Mouse (Mus musculus) left cerebral cortex, adult 9 months (tissue): ENCODE results near the gene Cyp26c1.

ENCODE experiments used
- DNase-seq, 2 experiments: peaks; one replicate each; pipeline ENCODE4 v3.0.0; 2022; ENCODE audit warnings: low spot score in 2 of 2

The Cyp26c1 gene

DNA sequence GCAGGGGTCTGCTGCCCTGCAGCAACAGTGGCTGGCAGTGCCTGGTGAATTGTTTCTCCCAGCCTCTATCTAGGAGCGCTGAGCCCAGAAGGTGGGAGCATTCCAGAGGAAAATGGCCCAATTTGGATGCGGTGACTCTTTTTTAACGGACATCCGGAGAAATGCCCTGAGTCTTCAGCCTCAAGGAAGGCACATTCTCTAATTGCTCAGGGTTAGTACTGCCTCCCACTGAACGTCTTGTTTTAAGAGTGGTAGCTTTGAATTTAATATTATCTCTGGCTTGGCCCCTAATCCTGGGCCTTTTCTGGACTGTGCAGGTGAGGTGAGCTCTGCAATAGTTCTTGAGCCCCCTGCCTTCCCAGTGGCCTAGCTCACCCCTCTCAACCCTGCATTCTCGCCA, at the start of gene Cyp26c1:
TSS of gene Cyp26c1 (plus strand) at position 301 of the 400 bp plus-strand sequence.
- no peak for DNase-seq

DNA sequence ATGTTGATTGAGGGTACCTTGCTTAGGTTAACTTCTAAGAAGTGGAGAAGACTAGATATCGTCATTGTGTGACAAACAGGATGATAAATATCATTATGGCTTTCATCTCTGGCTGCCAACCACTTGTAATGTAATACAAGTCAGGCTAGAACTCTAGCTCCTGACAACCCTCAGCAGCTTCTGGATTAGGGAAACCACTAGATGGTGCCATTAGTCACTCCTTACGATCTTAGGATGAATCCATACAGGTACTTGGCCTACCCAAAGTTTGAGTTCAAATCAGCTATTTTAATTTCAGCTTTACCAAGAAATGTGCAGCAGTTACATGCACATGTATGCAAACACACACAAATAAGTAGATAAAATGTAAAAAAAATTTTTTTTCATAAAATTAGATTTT, 37.4 kb upstream of the Cyp26c1 start:
- no peak for DNase-seq

DNA sequence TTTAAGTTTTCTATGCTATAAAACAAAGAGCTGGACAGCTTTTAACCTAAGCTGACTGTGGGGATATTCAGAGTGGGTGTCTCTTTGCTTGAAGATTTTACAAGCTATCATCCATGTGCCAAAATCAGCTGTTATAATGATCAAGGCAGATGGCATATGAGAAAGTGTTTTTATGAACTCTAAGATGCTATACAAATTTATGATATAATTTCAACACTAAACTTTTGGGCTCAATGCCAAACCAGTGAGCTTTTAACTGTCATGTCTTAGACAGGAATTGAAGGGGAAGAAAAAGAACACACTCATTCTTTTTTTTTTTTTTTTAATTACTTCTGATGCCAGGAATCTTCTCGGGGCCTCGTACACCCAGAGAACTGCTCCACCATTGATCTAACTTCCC, 34.9 kb upstream of the Cyp26c1 start:
- DNase-seq, result no peak

DNA sequence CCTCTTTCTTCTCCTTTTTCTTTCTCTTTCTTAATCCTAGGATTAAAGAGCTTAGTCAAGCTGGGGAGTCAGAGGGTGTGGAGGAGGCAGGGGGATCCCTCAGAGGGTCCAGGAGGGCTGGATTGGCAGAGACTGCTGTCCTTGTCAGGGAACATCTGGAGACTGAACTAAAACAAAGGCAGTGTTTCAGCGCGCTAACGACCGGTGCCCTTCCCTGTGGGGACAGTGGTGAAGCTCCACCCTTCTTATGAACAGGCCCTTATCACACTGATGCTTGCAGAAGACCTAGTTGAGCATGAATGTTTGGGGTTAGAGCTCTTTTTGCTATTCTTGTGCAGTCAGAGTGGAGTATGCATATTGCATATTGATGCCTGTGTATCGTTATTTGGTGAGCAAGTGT, 31.4 kb upstream of the Cyp26c1 start:
- no peak for DNase-seq

DNA sequence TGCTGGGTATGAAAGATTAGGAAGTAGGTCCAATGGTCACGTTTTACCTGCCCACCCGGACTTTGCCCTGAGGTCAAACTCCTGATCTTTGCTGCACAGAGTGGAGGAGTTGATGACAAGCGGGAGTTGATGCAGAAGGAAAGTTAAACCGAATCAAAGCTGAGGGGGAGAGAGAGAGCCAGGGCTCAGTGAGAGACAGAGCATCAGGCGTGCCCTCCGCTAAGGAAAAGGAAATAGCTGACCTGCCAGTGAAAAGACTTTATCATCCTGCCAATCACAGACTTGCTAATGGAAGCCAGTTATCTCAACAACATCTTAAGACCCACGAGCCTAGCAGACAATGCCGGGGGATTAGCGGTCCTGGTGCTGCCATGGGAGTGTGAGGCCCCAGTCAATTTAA, 28.9 kb upstream of the Cyp26c1 start:
- no peak for DNase-seq

DNA sequence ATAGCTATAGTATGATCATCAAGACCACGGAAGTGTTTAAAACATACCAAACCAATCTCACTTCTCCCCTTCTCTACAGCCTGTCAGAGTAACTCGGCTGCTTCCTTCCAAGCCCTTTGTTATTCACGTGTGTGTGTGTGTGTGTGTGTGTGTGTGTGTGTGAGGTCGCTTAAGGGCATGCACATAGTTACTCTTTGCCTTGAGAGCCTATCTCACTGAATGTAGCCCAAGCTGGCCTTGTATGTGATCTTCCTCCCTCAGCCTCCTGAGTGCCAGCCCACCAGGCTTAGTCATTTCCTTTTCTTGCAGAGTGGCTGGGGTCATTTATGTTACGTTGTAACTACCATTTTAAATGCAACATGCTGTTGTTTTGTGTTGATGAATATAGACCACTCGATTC, 20.1 kb upstream of the Cyp26c1 start:
- no peak for DNase-seq

DNA sequence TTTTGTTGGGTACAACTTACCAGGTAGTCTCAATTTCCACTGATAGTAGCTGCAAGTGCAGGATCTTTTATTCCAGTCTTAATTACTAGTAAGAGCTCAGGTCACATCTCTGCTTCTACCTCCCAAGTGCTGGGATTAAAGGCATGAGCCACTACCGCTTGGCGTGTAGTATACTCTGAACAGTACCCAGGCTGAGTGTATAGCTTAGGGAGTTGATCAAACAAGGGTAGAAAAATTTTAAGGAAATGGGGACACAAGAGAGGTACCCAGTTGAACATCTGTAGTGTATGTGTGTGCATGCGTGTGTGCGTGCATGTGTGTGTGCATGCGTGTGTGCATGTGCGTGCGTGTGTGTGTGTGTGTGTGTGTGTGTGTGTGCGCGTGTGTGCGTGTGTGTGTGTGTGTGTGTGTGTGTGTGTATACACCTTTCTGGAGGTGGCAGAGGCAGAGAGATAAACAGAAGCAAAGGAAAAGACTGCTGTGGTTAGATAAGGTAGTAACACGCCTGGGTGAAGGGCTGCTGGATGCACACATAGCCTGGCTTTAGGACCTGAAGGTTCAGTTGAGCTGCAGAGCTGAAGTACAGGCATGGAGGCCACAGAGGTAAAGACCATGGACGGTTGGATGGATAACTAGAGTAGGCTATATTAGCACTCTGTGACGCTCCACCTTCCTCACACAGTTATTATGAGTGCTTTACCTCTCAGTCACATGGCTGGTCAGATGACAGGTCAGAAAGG, 17.4 kb upstream of the Cyp26c1 start:
- DNase-seq, result no peak

DNA sequence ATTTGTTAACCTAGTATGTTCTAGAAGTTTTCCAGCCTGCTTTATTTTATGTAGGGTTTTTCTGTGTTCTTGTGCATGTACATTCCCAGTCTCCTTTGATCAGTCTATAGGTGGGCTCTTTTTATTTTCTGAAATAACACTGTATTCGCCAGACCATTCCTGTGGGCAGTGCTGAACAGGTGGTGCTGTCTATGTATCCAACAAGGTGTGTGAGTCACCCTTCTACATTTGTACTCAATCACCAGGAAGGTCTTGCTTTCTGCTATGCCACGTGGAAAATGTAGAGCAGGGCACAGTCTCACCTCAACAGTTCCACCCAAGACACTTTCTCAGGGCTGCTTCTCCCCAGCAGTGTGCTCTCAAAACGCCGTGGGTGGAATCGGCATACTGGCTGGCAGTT, 16.7 kb upstream of the Cyp26c1 start:
- DNase-seq, result no peak

DNA sequence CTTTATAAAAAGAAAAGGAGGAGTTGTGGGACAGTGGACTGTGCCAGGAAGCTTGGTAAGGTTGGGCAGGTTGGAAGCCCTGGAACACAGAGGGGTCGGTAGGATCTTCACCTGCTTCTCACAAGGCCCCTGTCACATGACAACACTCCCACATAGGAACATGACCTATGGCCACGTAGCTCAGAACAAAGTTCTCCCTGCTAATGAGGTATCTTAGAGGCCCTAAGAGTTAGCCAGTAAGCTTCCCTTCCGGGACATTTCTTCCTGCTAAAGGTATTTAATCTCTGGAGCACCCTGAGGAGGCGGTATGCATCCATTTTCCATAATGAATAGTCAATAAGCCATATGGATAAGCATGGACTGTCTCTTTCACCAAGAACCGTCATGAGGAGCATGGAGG, 15.9 kb upstream of the Cyp26c1 start:
- DNase-seq, result no peak

DNA sequence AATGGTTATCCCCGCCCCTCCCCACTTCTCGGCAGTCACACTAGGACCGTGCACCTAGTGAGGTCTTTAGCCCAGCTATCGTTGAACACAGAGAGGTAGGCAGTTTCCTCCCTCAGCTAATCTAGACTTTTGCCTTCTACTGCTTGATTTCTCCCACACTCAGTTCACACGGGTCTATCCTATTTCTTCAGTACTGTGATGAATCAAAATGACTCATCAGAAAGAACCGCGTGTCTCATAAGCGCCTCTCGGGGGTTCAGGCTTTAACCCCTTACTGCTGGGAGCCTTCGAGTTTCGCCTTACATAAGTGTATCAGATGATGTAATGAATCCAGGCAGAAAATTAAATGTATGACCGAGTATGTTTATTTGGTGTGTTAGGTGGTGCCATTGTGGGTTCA, 12.0 kb upstream of the Cyp26c1 start:
- DNase-seq, result no peak

DNA sequence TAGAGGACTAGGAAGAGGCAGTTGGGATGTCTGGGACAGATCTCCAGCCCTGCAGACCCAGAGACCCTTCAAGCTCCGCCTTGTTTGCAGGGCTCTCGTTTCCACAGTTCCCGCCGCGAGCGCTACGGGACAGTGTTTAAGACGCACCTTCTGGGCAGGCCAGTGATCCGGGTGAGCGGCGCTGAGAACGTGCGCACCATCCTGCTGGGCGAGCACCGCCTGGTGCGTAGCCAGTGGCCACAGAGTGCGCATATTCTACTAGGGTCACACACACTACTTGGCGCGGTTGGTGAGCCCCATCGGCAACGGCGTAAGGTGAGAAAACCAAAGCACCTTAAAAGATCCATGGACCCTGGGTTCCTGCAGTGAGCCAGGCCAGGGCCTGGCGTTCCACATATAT, 966 bp downstream of the Cyp26c1 start:
- DNase-seq, result no peak

DNA sequence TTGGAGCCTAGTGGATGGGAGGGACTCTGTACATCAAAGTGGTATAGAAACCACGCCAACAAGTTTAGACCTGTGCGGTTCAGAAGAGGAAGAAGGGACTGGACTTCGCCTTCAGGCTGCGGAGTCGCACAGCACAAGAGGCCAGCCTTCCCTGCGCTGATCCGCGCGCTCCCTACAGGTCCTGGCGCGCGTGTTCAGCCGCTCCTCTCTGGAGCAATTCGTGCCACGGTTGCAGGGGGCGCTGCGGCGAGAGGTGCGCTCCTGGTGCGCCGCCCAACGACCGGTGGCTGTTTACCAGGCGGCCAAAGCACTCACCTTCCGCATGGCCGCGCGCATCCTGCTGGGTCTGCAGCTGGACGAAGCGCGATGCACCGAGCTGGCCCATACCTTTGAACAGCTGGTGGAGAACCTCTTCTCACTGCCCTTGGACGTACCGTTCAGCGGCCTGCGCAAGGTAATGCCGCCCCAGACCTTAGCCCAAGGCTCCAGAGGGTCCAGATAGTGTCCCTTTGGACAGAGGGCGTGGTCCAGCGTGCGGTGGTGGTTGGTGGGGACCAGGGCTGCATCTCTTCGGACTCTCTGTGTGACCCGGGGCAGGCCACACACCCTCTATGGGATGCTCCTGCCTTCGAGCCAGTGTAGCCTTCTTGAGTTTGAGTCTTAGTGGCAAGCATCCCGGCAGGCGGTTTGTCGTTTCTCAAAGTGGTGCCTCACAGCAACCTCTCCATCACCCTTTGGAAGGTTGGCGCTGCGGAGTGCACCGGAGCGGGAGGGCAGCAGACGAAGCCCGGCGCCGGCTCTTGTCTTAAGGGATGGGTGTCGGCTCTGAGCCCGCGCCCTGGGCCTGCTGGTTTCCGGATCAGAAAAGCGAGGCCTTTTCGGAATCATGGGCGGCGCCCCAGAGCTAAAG, 1.8 kb downstream of the Cyp26c1 start:
- DNase-seq, result no peak

DNA sequence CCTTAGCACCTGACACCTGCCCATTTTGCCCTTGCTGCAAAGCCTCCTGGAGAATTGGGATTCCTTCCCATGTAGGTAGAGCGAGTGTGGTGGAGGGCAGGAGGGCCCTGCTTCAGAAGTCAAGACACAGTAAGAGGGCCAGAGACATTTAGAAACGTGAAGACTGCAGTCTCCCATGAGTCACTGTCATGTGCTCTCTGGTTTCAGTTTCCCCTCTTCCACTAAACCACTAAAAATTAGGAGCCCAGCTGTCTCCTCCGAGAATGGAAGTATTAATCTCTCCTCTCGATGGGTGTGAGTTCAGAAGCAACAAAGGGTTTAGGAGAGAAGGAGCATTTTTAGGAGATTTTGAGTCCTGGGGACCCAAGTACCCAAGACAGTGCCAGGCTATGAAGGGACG, 4.1 kb downstream of the Cyp26c1 start:
- DNase-seq, result no peak

DNA sequence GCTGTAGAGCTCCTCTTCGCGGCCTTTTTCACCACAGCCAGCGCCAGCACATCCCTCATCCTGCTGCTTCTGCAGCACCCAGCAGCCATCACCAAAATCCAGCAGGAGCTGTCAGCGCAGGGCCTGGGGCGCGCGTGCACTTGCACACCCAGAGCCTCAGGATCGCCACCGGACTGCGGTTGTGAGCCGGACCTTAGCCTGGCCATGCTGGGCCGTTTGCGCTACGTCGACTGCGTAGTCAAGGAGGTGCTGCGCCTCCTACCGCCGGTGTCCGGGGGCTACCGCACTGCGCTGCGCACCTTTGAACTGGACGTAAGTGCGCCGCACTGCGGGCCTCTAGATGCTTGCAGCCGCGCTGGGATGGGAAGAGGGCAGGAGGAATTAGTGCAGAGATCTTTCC, 5.3 kb downstream of the Cyp26c1 start:
- no peak for DNase-seq

DNA sequence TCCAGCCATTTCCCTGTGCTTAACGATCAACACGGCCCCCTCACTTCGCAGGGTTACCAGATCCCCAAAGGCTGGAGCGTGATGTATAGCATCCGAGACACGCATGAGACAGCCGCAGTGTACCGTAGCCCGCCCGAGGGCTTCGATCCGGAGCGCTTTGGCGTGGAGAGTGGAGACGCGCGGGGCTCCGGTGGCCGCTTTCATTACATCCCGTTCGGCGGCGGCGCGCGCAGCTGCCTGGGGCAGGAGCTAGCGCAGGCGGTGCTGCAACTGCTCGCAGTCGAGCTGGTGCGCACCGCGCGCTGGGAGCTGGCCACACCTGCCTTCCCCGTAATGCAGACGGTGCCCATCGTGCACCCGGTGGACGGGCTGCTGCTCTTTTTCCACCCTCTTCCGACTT, 7.5 kb downstream of the Cyp26c1 start:
- no peak for DNase-seq

DNA sequence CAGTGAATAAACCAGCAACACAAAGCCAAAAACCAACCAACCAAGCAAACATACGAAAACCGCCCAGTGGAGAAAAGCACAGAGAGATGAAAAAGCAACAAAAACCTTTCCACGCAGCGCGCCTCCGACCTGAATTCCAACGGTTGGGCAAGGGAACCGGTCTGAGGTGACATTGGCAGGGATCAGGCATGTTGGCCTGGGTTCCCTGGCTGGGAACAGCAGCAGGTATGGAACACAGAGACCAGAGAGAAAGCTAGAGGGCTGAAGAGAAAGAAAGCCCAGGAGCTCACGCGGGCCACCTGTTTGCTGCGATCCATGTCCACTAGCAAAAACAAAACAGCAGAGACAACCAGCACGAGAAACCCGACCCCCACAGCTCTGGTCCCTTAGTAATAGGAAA, 9.8 kb downstream of the Cyp26c1 start:
- no peak for DNase-seq

DNA sequence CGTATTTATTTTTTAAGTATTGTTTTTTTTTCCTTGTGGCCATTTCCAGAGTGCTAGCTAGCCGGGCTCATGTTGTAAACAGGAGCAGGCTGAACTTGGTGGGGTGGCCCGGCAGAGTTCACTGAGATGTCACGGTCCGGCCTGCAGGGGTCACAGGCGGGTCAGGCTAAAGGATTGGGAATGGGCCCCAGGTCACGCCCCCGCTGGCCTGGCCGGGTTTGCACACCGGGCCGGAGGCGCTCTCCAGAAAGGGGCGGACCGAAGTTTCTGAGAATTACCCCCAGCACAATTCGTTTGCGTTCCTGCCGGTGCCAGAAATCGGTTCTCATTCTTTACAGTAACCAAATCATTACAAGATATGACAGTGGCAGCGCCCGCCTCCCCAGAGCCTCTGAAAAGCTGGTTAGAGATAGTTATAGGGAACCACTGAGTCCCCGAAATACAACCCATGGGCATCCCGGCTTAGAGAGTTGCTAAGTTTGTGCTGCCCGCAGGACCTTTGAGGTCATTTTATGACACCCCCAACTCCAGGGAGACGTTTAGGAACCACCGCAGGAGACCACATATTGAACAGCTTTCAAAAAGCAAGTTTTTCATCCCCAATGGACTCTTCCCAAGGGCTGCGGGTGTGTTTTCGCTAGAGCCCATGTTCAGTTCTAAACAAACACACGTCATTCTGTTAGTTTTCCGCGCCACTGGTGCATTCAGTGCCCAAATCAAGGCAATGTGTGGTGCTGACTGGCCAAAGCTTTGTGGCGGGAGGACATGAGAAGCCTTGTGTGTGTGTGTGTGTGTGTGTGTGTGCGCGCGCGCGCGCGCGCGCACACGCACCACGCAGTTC, 10.6 kb downstream of the Cyp26c1 start:
- no peak for DNase-seq

DNA sequence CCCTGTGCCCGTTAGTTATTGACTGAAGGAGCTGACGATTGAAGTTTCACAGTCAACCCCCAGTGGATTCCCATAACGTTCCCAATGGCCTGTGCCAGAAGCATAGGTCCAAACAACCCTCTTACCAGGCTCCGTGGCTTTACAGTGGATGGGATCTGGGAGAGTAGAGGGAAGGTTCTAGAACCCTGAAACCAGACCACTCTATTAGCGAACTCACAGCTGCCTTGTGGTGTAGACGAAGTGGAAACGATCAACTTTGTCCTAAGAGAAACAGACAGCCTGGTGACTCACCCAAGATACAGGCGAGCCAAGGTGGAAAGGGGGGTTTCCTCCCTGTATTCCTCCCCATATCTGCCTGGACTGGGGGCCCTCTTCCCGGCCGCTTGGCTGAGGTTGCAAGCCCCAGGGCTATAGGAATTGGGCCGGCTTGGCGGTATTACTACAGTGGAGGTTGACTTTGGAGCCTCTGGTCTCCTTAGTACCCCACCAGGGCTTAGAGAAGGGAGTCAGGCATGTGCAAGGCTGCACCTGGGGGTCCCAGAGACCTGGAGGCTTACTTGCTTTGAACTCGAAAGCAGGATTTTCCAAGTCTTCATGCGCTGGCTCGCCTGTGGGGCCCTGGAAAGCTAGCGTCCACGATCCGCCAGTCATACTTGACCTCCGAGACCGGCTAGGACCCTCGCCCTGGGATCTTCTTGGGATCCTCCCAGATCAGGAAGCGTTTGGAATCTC, 11.4 kb downstream of the Cyp26c1 start:
- DNase-seq, result no peak

DNA sequence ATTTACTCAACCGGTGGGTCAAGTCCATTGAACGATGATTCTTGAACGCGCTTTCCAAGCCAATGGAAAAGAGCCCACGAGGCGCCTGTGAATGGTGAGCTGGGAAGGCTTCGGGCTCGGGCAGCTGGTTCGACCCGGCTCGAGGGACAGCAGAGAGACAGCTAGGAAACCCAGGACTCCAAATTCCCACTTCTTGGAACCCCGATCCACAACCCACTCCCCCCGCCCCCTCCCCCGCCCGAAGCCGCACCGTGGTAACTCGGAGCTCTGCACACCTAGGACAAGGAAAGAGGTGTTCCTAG, 11.9 kb downstream of the Cyp26c1 start:
- DNase-seq, result no peak

DNA sequence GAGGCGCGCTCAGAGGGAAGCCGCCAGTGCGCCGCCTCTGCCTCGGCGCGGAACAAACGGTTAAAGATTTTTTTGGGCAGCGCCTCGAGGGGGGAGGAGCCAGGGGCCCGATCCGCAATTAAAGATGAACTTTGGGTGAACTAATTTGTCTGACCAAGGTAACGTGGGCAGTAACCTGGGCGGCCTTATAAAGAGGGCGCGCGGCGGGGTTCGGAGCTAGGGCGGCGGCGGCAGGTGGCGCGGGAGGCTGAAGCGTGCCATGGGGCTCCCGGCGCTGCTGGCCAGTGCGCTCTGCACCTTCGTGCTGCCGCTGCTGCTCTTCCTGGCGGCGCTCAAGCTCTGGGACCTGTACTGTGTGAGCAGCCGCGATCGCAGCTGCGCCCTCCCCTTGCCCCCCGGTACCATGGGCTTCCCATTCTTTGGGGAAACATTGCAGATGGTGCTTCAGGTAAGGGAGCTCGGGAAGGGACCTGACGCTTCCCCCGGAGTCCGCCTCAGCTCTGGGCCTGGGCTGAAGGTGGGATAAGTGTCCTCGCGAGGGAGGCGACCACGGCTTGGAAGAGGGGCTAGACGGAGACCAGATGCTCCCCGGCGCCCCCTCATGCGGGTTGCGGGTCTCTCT, 12.4 kb downstream of the Cyp26c1 start, which contains the start of gene Cyp26a1:
TSS of gene Cyp26a1 (plus strand) at position 148 of the 622 bp plus-strand sequence.
- DNase-seq, result no peak
